Mouse (Mus musculus): ENCODE data around the gene Galnt7. TPM values are rescaled to one million over a fixed set of nuclear protein-coding genes. Genes with fewer than 3 reads are reported as not detected.

Gene Galnt7
- total and polyA plus RNA-seq, 2 experiments: 0.61 to 2.0 TPM

DNA sequence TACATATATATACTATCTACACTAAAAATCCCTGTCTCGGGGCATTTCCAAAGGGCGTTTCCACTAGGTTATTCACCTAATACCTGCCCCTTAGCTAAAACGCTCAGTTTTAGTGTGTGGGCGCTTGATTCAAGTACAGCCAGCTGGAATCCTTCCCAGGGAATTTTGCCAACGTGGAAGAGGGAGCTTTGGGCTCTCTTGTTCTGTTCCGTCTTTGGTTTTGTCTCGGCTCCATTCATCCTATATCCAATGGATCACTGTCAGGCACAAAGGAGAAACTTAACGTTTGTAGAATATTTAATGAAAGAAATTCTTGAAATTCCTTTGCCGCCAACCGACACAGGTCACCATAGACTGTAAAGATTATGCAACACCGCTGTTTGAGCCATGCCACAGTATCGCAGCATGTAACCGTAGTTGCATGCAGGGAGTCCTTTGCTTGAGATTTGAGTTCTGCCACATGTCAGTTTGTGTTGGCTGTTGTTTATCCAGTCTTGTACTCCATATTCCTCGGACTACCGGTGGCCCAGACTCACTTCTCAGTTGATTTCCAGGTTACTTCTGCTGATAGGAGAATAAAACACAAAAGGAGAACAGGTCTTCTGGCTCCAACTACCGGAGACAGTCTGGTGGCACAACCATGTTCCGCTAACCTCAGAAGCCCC, 153.9 kb downstream of the Galnt7 start:
- H3K79me2 ChIP-seq (ENCODE audit: control insufficient read depth, insufficient read depth, low read length): peaks cover 3% of the 10 kb centered on the region; the same call in 1 of the 2 replicates
- H3K4me1 ChIP-seq (ENCODE audit: control insufficient read depth, insufficient read depth, low read length): peaks cover 2% of the 10 kb centered on the region; the same call in 1 of the 2 replicates
- no peak overlapping the region for H3K9ac ChIP-seq (ENCODE audit: low read depth, low read length)
- H3K27ac ChIP-seq (replicated peaks; ENCODE audit: insufficient read depth, low read depth, low read length): no peak overlapping the region
- H3K27me3 ChIP-seq (ENCODE audit: control insufficient read depth, insufficient read depth, low read length): no peaks in the 10 kb centered on the region
- peak overlapping the region; percentile 50 for H3K4me3 ChIP-seq (ENCODE audit: insufficient read depth, low read depth, low read length)
- no peaks in the 10 kb centered on the region for H3K36me3 ChIP-seq (ENCODE audit: control insufficient read depth, insufficient read depth, low read length)
- WGBS: 17% methylated on average over 17 of the region's 17 CpGs
- TF ChIP-seq CTCF (IDR thresholded peaks at IDR 0.05; ENCODE audit: low read depth, low read length): no peak
- no peak for TF ChIP-seq POLR2A (IDR thresholded peaks at IDR 0.05; ENCODE audit: extremely low read depth, insufficient read depth, low read length)
- peak; percentile 79 for DNase-seq (ENCODE audit: extremely low read depth, low read depth, low spot score)

GRCm38 (mm10) chr8:57498494-57498846, 154.4 kb downstream of the Galnt7 start:
- Histone ChIP-seq H3K27ac (replicated peaks; ENCODE audit: insufficient read depth, low read depth, low read length) (no peak overlapping the region), H3K4me3 (ENCODE audit: insufficient read depth, low read depth, low read length) (no peak overlapping the region), H3K79me2 (ENCODE audit: control insufficient read depth, insufficient read depth, low read length) (no peaks in the 10 kb centered on the region), H3K4me1 (ENCODE audit: control insufficient read depth, insufficient read depth, low read length) (peaks cover 2% of the 10 kb centered on the region; the same call in 1 of the 2 replicates), H3K36me3 (ENCODE audit: control insufficient read depth, insufficient read depth, low read length) (no peaks in the 10 kb centered on the region), H3K9ac (ENCODE audit: low read depth, low read length) (no peak overlapping the region; the same call in 1 of the 2 replicates), H3K27me3 (ENCODE audit: control insufficient read depth, insufficient read depth, low read length) (no peaks in the 10 kb centered on the region)
- 31% methylated on average over 8 of the region's 8 CpGs for WGBS
- DNase-seq (ENCODE audit: extremely low read depth, low read depth, low spot score): no peak
- no peak for TF ChIP-seq CTCF (IDR thresholded peaks at IDR 0.05; ENCODE audit: low read depth, low read length)
- no peak for TF ChIP-seq POLR2A (IDR thresholded peaks at IDR 0.05; ENCODE audit: extremely low read depth, insufficient read depth, low read length)

GRCm38 (mm10) chr8:57491873-57492272, 161.0 kb downstream of the Galnt7 start:
- no peaks in the 10 kb centered on the region for H3K36me3 ChIP-seq (ENCODE audit: control insufficient read depth, insufficient read depth, low read length)
- no peak overlapping the region for H3K4me3 ChIP-seq (ENCODE audit: insufficient read depth, low read depth, low read length)
- 98% methylated on average over 4 of the region's 4 CpGs for WGBS
- no peaks in the 10 kb centered on the region for H3K27me3 ChIP-seq (ENCODE audit: control insufficient read depth, insufficient read depth, low read length)
- no peak for TF ChIP-seq CTCF (IDR thresholded peaks at IDR 0.05; ENCODE audit: low read depth, low read length)
- no peak for TF ChIP-seq POLR2A (IDR thresholded peaks at IDR 0.05; ENCODE audit: extremely low read depth, insufficient read depth, low read length)
- H3K79me2 ChIP-seq (ENCODE audit: control insufficient read depth, insufficient read depth, low read length): no peaks in the 10 kb centered on the region
- H3K4me1 ChIP-seq (ENCODE audit: control insufficient read depth, insufficient read depth, low read length): no peaks in the 10 kb centered on the region
- H3K27ac ChIP-seq (replicated peaks; ENCODE audit: insufficient read depth, low read depth, low read length): no peak overlapping the region
- DNase-seq (ENCODE audit: extremely low read depth, low read depth, low spot score): no peak
- H3K9ac ChIP-seq (ENCODE audit: low read depth, low read length): no peak overlapping the region

GRCm38 (mm10) chr8:57489896-57490295, 162.9 kb downstream of the Galnt7 start:
- no peaks in the 10 kb centered on the region for H3K36me3 ChIP-seq (ENCODE audit: control insufficient read depth, insufficient read depth, low read length)
- TF ChIP-seq POLR2A (IDR thresholded peaks at IDR 0.05; ENCODE audit: extremely low read depth, insufficient read depth, low read length): no peak
- TF ChIP-seq CTCF (IDR thresholded peaks at IDR 0.05; ENCODE audit: low read depth, low read length): no peak
- no peak overlapping the region for H3K4me3 ChIP-seq (ENCODE audit: insufficient read depth, low read depth, low read length)
- no peaks in the 10 kb centered on the region for H3K79me2 ChIP-seq (ENCODE audit: control insufficient read depth, insufficient read depth, low read length)
- no peak overlapping the region for H3K9ac ChIP-seq (ENCODE audit: low read depth, low read length)
- no peaks in the 10 kb centered on the region for H3K27me3 ChIP-seq (ENCODE audit: control insufficient read depth, insufficient read depth, low read length)
- peaks cover 2% of the 10 kb centered on the region; the same call in 1 of the 2 replicates for H3K4me1 ChIP-seq (ENCODE audit: control insufficient read depth, insufficient read depth, low read length)
- no peak overlapping the region for H3K27ac ChIP-seq (replicated peaks; ENCODE audit: insufficient read depth, low read depth, low read length)
- DNase-seq (ENCODE audit: extremely low read depth, low read depth, low spot score): no peak

- H3K27ac ChIP-seq (replicated peaks; ENCODE audit: insufficient read depth, low read depth, low read length): no peak overlapping the region
Measured at GRCm38 (mm10) chr8:57489366-57489765, 163.5 kb downstream of the Galnt7 start.

DNA sequence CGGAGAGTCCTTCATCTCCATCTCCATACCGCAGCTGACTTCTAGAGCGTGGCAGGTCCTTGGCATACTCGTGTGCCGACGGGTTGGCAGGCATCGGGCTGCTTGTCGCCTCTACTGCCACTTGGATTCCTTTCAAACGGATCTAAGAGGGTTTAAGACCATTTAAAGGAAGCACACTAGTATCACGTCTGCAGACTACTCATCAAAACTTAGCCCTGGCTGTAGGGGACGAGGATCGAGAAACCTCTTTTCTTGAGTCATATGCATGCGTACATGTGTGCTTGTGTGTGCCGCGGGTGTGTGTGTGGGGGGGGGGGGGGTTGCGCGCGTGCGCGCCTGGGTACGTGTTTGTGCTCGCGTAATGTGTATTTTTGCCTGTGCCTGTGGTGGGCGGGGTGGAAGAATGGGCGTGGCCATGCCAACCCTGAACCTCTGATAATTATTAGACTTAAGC, 164.5 kb downstream of the Galnt7 start:
- Histone ChIP-seq H3K79me2 (ENCODE audit: control insufficient read depth, insufficient read depth, low read length) (no peaks in the 10 kb centered on the region), H3K27ac (replicated peaks; ENCODE audit: insufficient read depth, low read depth, low read length) (peak overlapping the region; percentile 39), H3K9ac (ENCODE audit: low read depth, low read length) (peak overlapping the region; percentile 47), H3K4me1 (ENCODE audit: control insufficient read depth, insufficient read depth, low read length) (peaks cover 2% of the 10 kb centered on the region; the same call in 1 of the 2 replicates), H3K27me3 (ENCODE audit: control insufficient read depth, insufficient read depth, low read length) (no peaks in the 10 kb centered on the region), H3K4me3 (ENCODE audit: insufficient read depth, low read depth, low read length) (peak overlapping the region; percentile 53), H3K36me3 (ENCODE audit: control insufficient read depth, insufficient read depth, low read length) (no peaks in the 10 kb centered on the region)
- under 1% methylated on average over 25 of the region's 25 CpGs for WGBS
- TF ChIP-seq POLR2A (IDR thresholded peaks at IDR 0.05; ENCODE audit: extremely low read depth, insufficient read depth, low read length) (0 out of 2 replicates have a peak, but pooled peaks have one; percentile 9), CTCF (IDR thresholded peaks at IDR 0.05; ENCODE audit: low read depth, low read length) (no peak)
- DNase-seq (ENCODE audit: extremely low read depth, low read depth, low spot score): peak; percentile 66

More at GRCm38 (mm10) chr8:57489366-57489765, 163.5 kb downstream of the Galnt7 start:
- no peak overlapping the region for H3K9ac ChIP-seq (ENCODE audit: low read depth, low read length)
- TF ChIP-seq POLR2A (IDR thresholded peaks at IDR 0.05; ENCODE audit: extremely low read depth, insufficient read depth, low read length) (no peak), CTCF (IDR thresholded peaks at IDR 0.05; ENCODE audit: low read depth, low read length) (no peak)
- H3K27me3 ChIP-seq (ENCODE audit: control insufficient read depth, insufficient read depth, low read length): no peaks in the 10 kb centered on the region
- 100% methylated on average over 1 of the region's 1 CpGs for WGBS
- no peaks in the 10 kb centered on the region for H3K79me2 ChIP-seq (ENCODE audit: control insufficient read depth, insufficient read depth, low read length)
- no peak for DNase-seq (ENCODE audit: extremely low read depth, low read depth, low spot score)
- no peak overlapping the region for H3K4me3 ChIP-seq (ENCODE audit: insufficient read depth, low read depth, low read length)
- no peaks in the 10 kb centered on the region for H3K36me3 ChIP-seq (ENCODE audit: control insufficient read depth, insufficient read depth, low read length)
- H3K4me1 ChIP-seq (ENCODE audit: control insufficient read depth, insufficient read depth, low read length): peaks cover 2% of the 10 kb centered on the region; the same call in 1 of the 2 replicates
